In genomic region chr11:50394731-50395130, GRCm38 (mm10) we compare ENCODE assay signal across 28 mouse cellular contexts. TPM values are rescaled to one million over a fixed set of nuclear protein-coding genes. Genes with fewer than 3 reads are reported as not detected.
"Had no signal": no experiment of that assay in that cellular context is flagged by ENCODE, and none has a peak within 500 bp of the region (broad histone marks: within the 10 kb centered on the region; RNA-seq: fewer than 3 reads in every experiment).

No protein-coding gene starts in this region.

- H3K4me3 ChIP-seq: gastrocnemius, adult 2 months; heart, adult 2 months; heart, embryonic 13.5 days; heart, embryonic 15.5 days; hindbrain, embryonic 10.5 days; hindbrain, embryonic 12.5 days; intestine, embryonic 15.5 days; layer of hippocampus, adult 2 months; left cerebral cortex, adult 2 months; limb, embryonic 10.5 days; limb, embryonic 12.5 days; liver, embryonic 13.5 days had no signal

- H3K36me3 ChIP-seq: intestine, embryonic 15.5 days had no signal

- H3K27ac ChIP-seq: gastrocnemius, adult 2 months; heart, adult 2 months; heart, embryonic 13.5 days; heart, embryonic 15.5 days; hindbrain, embryonic 10.5 days; hindbrain, embryonic 12.5 days; hindbrain, embryonic 14.5 days; intestine, embryonic 15.5 days; layer of hippocampus, adult 2 months; left cerebral cortex, adult 2 months; limb, embryonic 10.5 days; limb, embryonic 12.5 days; liver, embryonic 13.5 days had no signal

- ATAC-seq: hindbrain, embryonic 16.5 days; inflammation-experienced regulatory T-cells, adult 6 months; intestine, embryonic 15.5 days; intestine, postnatal 0 days had no signal

- H3K9ac ChIP-seq: heart, embryonic 13.5 days; heart, embryonic 15.5 days; hindbrain, embryonic 12.5 days; hindbrain, embryonic 14.5 days; intestine, embryonic 15.5 days; limb, embryonic 12.5 days; liver, embryonic 13.5 days had no signal

- H3K4me1 ChIP-seq: hindbrain, embryonic 12.5 days; intestine, embryonic 15.5 days; limb, embryonic 10.5 days; limb, embryonic 12.5 days had no signal

- H3K9me3 ChIP-seq: heart, embryonic 13.5 days; heart, embryonic 15.5 days; hindbrain, embryonic 10.5 days; hindbrain, embryonic 12.5 days; intestine, embryonic 15.5 days; limb, embryonic 10.5 days; limb, embryonic 12.5 days; liver, embryonic 13.5 days had no signal

- DNase-seq: gastrocnemius, adult 2 months; gastrocnemius, postnatal 10 days; gastrocnemius, postnatal 25 days; heart, adult 2 months; heart, postnatal 14 days; heart, postnatal 4 days; kidney, adult 18-20 months; kidney, adult 8-10 months; kidney, postnatal 10 days; kidney, postnatal 25 days; kidney, postnatal 4 days; liver; liver, embryonic 13.5 days had no signal

- H3K27me3 ChIP-seq: heart, embryonic 13.5 days; heart, embryonic 15.5 days; hindbrain, embryonic 12.5 days; intestine, embryonic 15.5 days; limb, embryonic 12.5 days; liver, embryonic 13.5 days had no signal

- H3K4me2 ChIP-seq: heart, embryonic 13.5 days; heart, embryonic 15.5 days; hindbrain, embryonic 12.5 days; hindbrain, embryonic 14.5 days; intestine, embryonic 15.5 days; limb, embryonic 12.5 days; liver, embryonic 11.5 days; liver, embryonic 13.5 days had no signal

RNA-seq across cellular contexts. Expression of gene Cby3, which starts 40.5 kb away (rescaled TPM):
- polyA plus RNA-seq: heart, embryonic 13.5 days; heart, postnatal 0 days; inflammation-experienced regulatory T-cells, adult 6 months; limb, embryonic 12.5 days; liver, embryonic 11.5 days; liver, embryonic 13.5 days had no signal
